Mouse (Mus musculus) large intestine, adult 2 months (tissue): Measurements from ENCODE around the gene Tnks2. TPM values are rescaled to one million over a fixed set of nuclear protein-coding genes. Genes with fewer than 3 reads are reported as not detected.

Source experiments
- DNase-seq: peaks from one replicate; pipeline ENCODE4 v3.0.0-alpha.2; 2012; ENCODE audit warnings: low read depth, low spot score
- WGBS: fragments of 180-500 bp; shearing (Covaris S2); methylation state at CpG from one replicate; pipeline ENCODE4 v1.1.7; 2018; 5-methylcytosine and 5-hydroxymethylcytosine counted together
- polyA plus RNA-seq: library from polyadenylated mRNA; depleted of rRNA; stranded (reverse); fragments of >200 nt; gene quantifications from 2 replicates; pipeline ENCODE4 v1.2.3, GENCODE M21; 2012; rRNA removed

The Tnks2 gene
- polyA plus RNA-seq, result 10.6 and 20.1 TPM in 2 replicates

DNA sequence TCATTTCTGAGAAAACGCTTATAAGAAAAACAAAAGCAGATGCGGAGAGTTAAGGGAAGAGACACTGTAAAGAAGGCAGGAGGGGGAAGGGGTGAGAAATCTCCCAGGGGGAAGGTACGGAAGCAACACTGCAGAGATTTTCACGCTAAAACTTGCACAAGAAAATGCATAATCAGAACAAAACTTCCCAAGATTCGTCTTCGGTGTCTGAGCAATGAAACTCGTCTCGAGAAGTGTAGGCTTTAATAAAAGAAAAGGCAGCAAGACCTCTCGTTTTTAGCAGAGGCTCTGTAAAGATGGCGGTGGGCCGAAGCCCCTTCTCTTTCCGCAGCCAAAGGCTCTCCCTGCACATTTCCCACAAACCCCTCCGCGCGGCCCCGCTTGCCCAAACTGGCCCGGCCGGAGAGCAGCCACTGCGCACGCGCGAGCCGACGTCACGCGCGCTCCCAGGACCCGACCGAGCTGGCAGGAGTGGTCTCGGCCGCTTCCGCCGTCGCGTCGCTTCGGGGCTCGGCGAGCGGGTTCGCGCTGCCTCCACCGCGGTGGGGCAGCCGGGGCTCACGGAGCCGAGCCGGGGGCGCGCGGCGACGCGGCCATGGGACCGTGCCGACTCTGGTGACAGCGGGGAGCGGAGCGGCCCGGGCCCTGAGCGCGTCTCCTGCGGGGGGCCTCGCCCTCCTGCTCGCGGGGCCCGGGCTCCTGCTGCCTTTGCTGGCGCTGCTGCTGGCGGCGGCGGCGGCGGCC, at the start of gene Tnks2:
TSS of gene Tnks2 (plus strand) at position 445 of the 744 bp plus-strand sequence.
- WGBS, result 1% methylated on average over 70 of the region's 73 CpGs
- DNase-seq, result no peak

DNA sequence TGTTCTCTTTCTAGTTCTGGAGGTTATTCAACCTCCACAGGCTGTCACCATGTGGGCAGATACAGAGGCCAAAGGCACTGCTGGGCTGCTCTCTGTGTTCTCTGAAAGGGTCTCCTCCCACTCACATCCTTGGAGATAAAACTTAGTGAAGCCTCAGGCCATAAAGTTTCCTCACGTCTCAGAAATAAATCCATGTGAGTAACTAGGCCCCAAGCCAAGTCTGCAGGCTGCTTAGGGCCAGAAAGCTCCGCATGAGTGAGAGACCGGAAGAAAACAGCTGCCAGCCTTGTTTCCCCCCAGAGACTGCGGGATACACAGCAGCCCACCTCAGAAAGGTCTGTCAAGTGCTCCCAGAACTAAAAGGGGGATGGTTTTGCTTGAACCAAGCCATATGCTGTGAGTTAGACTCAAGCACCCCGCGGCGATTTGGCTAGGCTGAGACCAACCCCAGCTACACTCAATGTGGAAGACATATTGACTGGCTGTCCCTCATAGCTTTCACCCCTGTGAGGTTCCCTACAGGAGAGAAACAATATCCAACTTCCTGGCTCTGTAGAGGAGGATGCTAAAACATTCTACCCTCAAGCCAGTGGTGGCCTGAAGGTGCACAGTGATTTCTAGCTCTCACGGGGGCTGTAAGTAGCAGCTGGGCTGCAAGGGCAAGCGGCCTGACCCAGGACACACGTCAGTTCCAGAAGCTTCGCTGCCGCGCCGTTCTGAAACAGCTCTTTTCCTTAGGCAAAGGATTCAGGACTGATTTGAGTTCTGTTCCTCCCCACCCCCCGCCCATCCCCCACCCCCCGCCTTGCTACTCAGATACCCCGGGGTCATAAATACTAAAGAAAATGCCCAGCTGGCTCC, 43.9 kb upstream of the Tnks2 start:
- 67% methylated on average over 17 of the region's 17 CpGs for WGBS

DNA sequence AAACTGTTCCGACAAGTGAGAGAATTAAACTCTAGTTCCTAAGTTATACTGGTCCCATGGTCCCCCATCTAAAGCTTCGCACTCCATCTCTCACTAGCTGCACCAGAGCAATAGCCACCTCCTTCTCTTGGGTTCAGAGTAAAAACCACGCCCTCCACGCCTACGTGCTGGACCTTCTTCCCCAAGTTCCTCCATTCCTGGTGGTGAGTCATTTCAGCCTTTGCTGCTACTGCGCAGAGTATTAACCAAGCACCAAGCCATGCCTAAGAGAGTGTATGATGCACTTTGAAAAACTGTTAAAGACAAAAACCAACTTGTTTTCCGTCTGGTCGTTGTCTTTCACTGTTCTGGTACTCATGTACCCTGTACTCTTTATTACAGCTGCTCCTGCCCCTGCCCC, 41.4 kb upstream of the Tnks2 start:
- WGBS, result 48% methylated on average over 8 of the region's 8 CpGs
- DNase-seq, result no peak

More for the DNA sequence above, 43.9 kb upstream of the Tnks2 start:
- DNase-seq, result no peak

DNA sequence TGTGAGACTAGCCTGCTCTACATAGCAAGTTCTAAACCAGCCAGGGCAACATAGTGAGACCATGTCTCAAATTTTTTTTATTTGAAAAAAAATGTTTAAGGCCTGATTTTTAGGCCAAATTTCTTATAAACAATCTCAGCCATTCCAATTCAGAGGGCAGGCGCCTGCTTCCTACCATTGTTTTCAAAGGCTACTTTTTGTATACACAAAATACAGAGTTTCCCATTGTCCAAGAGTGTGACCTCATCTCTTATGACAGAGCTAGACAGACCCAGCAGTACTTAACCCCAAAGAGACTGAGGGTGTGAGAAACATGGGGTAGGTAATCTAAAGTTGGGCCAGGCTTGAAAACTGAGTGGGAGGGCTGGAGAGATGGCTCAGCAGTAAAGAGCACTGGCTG, 40.6 kb upstream of the Tnks2 start:
- DNase-seq, result no peak
- 90% methylated on average over 1 of the region's 1 CpGs for WGBS

DNA sequence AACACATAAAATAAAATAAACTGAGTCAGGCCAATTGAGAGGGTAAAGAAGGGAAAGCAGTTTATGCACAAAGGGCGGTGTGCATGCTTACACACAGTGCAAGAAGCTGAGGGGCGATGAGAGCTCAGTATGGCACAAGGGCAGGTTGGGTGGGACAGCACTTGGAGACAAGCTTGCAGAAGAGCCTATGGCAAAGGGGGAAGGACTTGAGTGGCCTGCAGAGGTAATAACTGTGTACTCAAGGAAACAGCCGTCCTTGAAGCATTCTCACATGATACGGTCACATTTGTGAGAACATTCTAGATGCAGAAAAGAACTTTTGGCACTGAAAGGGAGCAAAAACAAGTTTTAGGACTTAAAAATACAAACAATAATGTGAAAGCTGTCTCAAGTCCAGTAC, 40.0 kb upstream of the Tnks2 start:
- DNase-seq, result no peak
- 81% methylated on average over 4 of the region's 4 CpGs for WGBS

DNA sequence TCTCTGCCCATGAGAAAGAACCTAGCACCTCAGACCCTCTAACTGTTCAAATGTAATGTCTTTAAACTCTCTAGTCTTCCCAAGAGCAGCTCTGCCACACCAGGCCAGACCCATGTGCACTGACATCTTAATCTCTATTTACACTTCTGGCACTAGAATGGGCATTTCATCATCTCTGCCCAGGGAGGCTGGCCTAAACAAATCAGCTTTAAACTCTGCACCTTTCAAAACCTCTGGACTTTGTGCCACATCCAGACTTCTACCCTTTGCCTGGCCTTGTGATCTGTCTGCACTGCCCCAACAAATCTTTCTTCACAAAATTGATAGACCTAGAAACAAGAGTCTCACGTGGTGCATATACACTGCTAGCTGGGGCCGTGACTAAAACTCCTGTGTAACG, 38.8 kb upstream of the Tnks2 start:
- WGBS, result 48% methylated on average over 3 of the region's 3 CpGs
- no peak for DNase-seq

DNA sequence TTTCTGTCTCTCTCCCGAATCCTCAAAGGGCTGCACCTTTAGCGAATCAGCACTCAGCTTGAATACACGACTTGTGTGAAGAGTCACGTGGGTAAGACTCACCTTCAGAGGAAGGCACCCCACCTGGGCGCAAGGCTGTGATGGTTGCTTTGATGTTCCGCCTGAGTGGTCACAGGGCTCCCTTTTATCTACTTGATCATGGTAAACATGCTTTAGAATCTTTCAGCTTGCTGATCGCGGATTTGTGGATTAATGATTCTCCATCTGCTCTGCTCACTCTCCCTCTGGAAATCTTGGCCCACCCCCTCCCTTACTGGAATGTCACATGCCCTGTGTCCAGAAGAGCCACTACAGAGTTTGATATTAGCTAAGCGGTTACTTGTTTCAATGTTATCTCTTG, 37.1 kb upstream of the Tnks2 start:
- WGBS, result 45% methylated on average over 9 of the region's 9 CpGs
- no peak for DNase-seq

DNA sequence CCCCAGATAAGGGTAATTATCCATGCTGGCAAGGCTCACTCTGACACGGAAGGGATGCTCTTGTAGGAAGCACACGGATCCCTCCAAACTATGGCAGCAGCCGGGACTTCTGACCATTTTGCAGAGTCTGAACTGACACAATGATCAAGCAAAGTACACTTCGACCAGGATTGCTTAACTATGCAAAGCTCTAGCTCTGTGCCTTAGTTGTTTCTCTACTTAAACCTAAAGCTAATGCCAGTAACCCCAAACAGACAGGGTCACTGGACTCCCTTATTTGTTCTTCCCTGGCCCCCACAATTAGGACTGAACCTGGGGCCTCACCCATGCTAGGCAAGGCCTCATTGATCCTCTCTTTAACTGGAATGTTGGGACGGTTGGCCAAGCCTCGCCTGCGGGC, 33.7 kb upstream of the Tnks2 start:
- DNase-seq, result no peak
- WGBS, result 76% methylated on average over 7 of the region's 7 CpGs

DNA sequence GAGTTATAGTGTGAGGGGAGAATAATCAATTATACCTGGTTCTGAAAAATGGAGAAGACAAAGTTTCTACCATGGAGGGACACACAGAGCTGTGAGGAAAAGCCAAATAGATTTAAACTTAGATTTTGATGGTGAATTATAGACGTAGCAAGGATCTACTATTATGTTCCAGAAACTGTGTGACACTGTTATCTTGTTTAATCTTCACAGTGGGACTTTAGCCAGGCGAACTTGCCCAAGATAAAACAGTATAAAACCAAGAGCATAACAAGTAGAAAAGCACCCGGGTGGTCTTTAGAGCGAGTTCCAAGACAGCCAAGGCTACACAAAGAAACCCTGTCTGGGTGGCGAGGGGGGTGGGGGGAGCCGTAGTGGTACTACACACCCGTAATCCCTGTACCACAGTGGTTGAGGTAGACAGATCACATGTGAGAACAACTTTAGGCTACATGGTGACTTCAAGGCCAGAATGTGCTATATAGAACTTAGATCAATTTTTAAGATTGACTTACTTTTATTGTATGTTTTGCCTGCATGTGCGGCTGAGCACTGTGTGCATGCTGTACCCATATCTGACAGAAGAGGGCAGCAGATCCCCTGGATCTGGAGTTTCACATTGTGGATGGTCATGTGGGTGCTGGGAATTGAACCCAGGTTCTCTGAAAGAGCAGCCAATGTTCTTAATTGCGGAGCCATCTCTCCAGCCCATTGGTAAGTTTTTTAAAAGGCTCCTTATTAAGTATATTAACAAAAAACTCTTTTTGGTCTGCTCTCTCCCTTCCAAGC, 32.0 kb upstream of the Tnks2 start:
- 80% methylated on average over 9 of the region's 9 CpGs for WGBS
- DNase-seq, result no peak

DNA sequence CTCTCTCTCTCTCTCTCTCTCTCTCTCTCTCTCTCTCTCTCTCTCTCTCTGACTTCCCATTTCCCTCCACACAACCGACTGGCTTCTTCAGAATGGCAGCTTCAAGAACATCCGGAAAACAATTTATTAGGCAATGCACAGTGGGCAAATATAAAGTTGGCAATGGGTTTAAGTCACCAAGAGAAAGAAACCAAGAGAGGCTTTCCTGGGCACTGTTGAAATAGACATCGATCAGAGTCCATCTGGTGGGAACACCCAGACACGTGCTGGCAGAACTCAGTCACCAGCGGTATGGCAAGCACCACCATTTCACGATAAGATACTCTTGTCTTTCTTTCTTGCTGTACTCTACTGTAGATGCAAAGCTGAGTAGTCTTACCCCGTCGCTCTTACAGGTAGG, 30.6 kb upstream of the Tnks2 start:
- WGBS, result 66% methylated on average over 8 of the region's 8 CpGs
- no peak for DNase-seq

DNA sequence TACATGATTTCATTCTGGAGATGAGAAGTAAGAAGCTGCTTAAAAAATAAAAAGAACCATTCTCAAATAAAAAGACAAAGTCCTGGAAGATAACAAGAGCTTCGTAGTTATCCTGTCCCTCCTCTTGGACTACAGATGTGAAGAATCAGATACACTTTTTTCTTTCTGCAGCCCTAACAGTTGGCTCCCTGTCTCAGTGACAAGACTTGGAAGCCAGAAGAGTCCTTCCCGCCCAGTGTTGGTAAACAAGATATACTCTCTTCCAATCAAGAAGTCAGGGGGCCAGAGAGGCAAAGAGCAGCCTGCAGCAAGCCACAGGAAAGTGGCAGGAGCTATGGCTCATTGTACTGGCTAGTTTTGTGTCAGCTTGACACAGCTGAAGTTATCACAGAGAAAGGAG, 27.2 kb upstream of the Tnks2 start:
- 73% methylated on average over 2 of the region's 2 CpGs for WGBS
- no peak for DNase-seq

DNA sequence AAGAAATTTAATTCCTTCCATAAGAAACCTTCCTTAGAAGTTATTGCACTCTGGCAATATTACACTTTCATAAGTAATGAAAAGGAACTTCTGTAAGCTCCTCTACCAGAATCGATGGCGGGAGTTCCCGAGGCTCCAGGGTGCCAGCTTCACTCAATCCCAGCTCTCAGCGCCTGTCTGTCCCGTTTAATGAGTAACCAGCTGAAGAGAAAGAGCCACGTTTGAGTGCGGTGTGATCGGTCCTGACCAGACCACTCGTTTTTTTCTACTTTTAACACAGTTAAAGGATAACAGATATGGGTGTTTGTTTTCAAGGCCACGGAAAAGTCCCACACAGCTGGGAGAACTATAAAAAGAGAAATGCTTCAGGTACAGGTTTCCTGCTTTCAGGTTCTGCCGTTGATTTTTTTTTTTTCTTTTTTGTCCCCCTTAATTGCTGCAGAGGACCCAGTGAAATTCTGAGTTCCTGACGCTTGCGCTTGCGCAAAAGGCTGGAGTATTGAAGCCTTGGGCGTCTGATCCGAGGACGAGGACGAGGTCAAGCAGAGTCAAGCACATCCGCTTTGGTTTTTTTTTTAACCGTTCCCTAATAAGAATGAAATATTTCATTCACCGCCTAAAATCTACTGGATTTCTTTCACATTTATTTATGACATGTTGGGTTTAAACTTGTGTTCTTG, 25.5 kb upstream of the Tnks2 start:
- DNase-seq, result peak; percentile 29
- WGBS, result 26% methylated on average over 21 of the region's 21 CpGs

DNA sequence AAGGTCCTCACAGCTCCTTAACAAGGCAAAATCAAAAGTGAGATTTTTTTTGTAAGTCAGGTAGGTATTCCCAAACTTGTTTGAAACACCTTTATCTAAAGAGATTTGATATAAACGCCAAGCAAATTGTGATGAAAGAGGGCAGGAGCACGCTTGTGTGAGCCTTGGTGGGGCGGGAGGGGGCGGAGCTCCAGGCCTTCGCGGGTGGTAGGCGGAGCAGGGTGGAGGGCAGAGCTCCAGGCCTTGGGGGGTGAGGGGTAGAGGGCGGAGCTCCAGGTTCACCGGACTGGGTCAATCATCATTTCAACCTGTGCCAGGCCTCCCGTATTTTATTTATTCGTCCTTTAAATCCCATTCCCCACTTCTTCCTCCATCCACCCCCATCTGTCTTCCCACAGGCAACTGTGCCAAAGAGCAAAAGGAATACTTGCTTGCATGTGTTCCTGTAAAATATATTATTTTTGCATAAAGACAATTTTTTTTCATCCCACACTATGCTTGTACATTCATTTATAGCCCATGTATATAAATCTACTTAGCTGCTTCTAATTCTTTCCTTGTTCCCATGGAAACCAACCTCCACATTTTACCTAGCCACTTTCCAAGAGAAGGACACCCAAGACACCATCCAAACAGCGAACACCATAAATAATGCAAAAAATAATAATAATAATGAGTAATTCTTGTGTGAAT, 24.4 kb upstream of the Tnks2 start:
- 33% methylated on average over 12 of the region's 12 CpGs for WGBS

DNA sequence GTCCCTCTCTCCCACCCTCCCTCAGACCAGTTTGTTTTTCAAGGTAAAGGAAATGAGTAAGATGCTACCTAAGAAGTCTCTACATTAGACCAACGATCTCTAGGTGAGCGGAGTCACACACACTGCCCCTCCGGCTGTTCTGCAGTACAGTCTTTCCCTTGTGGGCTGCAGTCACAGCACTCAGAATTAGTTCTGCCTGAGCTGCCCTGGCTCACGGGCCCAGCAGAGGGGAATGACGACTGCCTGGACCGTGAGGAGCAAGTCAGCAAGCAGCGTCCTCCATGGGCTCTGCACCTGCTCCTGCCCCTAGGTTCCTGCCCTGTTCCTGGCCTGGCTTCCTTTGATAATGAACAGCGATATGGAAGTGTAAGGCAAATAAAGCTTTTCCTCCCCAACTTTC, 22.0 kb upstream of the Tnks2 start:
- WGBS, result 54% methylated on average over 8 of the region's 8 CpGs

More for the DNA sequence above, 24.4 kb upstream of the Tnks2 start:
- no peak for DNase-seq

DNA sequence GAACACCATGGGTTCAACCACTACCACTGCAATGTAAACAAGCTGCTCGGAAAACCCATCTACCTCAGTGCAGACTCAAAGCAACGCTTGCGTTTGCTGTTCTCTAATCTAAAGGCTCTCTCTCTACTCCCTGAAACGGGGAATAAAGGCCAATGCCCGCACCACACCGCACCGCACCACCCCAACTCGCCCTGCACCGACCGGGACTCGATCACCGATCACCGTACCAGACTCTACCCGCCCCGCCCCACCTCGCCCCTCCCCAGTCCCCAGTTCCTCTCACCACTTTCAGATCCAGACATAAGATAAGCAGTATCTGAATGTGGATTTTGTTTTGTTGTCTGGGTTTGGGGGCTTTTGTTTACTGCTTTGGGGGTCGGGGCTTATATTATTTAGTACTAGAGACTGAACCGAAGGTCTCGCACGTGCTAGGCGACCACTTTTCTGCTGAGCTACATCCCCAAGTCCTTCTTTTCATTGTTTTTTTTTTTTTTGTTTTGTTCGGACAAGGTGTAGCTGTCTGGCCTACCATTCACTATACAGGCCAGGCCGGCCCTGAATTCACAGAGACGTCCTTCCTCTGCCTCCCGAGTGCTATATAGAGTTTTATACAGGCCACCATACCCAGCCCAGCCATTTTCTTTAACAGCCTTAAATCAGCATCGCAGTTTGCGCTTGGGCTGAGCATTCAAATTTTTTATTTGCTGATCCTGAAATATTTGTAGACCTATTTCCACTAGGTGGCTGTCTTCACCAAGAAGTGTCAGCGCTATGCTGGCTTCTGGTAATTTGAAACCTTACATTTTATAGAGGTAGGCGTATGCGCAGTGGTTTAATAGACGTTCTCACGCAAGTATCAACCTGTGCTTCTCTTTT, 18.4 kb upstream of the Tnks2 start:
- no peak for DNase-seq
- WGBS, result 20% methylated on average over 32 of the region's 32 CpGs

More for the DNA sequence above, 22.0 kb upstream of the Tnks2 start:
- no peak for DNase-seq

DNA sequence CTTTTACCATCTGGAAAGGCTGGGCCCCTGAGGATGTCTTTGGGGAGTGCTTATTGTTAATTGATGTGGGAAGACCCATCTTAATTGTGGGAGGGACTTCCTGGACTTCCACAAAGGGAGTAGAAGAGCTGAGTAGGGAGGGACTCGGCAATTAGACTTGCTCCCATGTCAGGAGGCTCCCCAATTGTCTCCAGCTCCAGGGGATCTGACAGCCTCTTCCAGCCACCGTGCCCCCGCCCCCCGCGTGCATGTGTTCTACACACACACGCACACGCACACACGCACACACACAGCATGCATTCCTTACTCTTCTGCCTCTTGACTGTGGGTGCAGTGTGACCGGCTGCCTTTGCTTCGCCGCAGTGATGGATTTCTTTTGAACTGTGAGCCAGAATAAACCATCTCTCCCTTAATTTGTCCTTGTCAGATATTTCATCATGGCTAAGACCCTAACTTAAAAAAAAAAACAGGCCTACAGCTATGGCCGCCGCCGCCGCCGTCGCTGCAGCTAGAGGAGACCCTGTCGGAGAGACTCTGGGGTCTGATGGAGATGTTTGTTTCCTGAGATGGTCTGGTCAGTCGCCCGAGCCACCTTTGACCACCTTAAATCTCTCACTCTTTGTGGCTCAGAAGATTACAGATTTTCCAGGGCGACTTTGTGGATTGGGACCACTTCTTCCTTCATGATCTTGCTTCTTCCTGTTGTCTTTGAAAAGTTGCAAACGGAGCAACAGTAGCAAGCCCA, 15.7 kb upstream of the Tnks2 start:
- DNase-seq, result no peak

DNA sequence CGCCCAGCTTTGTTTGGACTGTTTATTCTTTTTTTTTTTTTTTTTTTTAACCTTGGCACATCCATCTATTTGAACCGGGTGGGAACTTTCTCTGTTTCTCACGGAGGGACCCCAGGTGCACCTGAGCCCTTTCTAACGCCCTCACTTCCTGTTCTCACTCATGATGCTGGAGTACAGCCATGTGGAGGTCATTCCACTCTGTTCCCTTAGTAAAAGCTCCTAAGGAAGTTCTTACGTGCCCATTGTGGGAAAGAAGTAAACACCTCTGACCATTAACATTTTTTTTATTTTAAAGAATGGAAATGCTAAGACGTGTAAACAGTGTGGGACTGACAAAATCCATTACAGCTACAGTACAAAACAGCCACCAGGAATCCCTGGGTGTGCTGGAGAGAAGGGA, 14.8 kb upstream of the Tnks2 start:
- 67% methylated on average over 6 of the region's 6 CpGs for WGBS
- DNase-seq, result no peak

More for the DNA sequence above, 15.7 kb upstream of the Tnks2 start:
- WGBS, result 25% methylated on average over 22 of the region's 22 CpGs
